Mouse (Mus musculus) myocyte (in vitro differentiated cells): ENCODE results near the gene Prkg1.

Experiments
- CEBPB ChIP-seq: IDR thresholded peaks from 2 replicates; pipeline ENCODE4 v1.6.1; 2011; ENCODE audit warnings: mild to moderate bottlenecking, moderate library complexity; ENCODE audit not compliant: poor library complexity, insufficient read depth, severe bottlenecking
- E2F4 ChIP-seq: IDR thresholded peaks from one replicate; pipeline ENCODE4 v1.6.1; 2011; ENCODE audit warnings: mild to moderate bottlenecking, control low read depth, moderate library complexity; ENCODE audit not compliant: insufficient read depth

DNA sequence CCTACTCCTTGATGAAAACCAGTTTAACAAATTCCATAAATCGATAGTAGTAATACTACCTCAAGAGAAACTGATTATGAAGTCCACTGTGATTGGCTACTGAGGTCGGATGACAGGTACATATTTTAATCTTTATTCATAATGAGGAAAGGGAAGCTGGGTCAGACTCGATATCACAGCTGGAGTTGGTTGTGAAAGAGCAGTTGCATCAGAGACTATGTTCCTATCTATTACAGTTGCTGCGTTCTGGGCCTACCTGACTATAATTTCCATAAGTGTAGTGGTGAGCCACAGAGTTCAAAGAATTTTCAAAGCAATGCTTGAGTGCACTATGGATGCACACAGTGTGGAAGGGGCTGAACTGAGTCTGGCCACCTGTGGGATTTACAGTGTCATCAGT is 114.4 kb downstream of the Prkg1 start:
- TF ChIP-seq CEBPB = no peak
- no peak for TF ChIP-seq E2F4
